Mouse (Mus musculus) mesoderm, embryonic 11.5 days (tissue): ENCODE results near the gene Sept9.

Experiments
- DNase-seq: peaks from one replicate; pipeline ENCODE4 v3.0.0-alpha.2; 2012; ENCODE audit warnings: low read depth, low spot score

The Sept9 gene

DNA sequence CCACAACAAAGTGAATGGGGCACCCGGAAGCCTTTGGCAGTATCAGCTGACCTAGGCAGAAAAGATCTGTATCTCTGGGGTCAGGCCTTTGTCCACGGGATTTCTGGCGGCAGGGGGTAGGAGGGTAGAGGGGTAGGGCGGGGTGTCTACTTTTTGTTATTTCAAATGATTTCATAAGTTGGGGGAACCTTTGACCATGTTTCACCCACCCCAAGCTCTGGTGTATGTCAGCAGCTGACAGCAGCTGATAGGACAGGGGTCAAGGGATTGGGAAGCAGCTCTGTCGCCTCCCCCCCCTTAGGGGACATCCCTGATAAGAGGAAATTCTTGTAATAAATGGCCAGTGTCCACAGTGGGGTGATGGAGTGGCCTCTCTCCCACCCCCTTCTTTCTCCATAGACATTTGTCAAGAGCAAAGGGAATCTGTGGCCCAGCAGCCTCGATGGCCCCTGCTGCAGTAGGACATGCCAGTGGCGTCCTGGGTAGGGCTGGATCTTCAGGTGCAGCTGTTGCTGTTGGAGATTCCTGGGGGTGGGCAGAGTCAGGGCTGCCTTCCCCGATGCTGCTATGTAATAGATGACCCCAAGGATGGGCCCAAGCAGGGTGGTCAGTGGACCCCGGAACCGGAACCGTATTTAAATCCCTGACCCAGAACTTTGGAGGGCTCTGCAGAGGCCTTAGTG lies 145.0 kb downstream of the Sept9 start:
- no peak for DNase-seq

DNA sequence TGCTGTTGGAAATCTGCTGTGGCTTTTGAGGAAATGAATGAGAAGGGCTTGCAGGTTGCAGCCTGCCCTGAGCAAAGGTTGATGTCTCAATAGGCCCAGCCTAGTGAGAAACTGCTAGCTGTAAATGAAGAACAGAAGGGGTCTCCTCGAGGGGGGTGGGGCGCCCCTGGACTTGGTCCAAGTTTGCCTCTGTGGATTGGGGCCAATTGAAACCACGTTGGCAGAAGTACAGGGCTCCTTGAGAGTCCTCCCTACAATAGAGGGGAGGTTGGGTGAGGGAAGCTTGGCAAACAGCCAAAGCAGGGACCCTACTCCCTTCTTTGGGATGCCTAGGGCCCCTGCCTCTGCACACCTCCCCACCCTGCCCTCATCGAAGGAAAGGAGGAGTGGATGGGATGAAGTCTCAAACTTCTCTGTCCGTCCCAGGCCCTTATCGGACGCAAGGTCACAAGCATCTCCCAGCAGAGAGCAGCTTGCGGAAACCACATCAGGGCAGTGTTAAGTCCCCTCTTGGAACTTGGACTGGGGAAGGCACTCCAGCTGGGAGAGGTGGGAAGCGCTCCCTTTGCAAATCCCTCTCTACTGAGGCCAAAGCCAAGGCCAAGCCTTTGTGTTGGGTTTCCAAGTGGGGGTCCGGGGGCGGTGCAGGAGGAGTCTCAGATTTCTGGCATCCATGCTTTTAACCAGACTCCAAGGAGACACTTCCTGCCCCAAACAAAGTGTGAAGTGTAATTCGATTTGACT lies 145.7 kb downstream of the Sept9 start:
- DNase-seq = no peak

- no peak for DNase-seq
These were observed 147.8 kb downstream of the Sept9 start for GRCm38 (mm10) chr11:117347256-117347655.

GRCm38 (mm10) chr11:117348429-117349103 lies 149.1 kb downstream of the Sept9 start:
- no peak for DNase-seq

DNA sequence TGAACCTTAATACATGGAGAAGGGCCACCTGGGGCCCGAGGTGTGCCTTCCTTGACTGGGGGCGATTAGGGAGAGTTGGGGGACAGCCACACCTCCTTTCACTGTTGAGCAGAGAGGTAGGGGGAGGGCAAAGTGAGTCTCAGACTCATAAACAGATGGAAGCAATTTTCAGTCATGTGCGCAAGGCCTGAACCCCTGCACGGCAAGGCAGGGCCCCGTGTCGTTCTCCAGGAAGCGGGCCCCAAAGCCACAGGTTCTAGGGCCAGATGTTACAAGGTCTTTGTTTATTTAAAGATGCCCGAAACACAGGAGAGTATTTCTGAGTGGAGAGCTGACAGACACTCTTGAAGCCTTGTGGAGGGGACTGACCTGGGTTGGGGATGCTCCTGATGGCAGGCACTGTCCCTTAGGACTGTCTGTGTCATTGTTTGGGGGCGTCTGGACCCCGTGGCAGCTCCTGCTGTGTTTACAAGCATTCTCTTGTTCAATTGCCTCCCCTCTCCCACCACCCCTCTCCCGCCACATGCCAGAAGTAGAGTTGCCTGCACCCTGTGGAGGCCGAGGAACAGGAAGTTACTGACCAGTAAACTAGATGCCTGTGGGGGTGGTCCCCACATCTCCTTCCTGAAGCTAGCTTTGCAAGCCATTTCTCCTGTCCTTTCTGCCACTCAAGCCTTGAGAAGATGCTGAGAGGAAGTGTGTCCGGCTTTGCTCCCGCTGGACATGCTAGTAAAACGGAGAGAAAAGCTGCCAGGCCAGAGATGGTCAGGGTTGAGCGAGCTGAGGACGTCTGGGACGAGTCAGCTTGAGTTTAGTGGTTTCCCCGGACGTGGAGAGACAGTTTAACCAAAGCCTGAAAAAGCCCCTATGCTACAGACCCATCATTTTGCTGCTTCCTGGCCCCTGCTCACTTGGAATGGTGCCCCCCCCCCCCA lies 150.2 kb downstream of the Sept9 start:
- DNase-seq = peak; percentile 44

GRCm38 (mm10) chr11:117350462-117351222 lies 151.2 kb downstream of the Sept9 start:
- no peak for DNase-seq

GRCm38 (mm10) chr11:117353126-117353525 lies 153.7 kb downstream of the Sept9 start:
- DNase-seq = no peak

DNA sequence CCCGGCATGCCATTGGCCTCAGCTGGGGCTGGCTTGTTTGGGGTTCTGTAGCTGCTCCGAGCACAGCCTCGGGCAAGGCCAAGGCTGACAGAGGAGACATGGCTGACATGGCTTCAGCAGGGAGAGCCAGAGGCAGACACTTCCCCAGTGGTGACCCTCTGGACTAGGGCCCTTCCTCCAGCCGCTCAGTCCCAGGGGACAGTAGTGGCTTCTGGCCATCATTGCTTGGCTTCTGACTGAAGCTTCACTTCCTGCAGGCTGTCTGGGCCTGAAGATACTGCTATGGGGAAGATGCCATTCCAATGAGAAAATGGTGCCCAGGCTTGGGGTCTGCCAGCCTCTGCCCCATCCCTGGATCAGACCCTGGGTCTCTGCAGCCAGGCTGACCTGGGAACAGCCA lies 154.6 kb downstream of the Sept9 start:
- no peak for DNase-seq

DNA sequence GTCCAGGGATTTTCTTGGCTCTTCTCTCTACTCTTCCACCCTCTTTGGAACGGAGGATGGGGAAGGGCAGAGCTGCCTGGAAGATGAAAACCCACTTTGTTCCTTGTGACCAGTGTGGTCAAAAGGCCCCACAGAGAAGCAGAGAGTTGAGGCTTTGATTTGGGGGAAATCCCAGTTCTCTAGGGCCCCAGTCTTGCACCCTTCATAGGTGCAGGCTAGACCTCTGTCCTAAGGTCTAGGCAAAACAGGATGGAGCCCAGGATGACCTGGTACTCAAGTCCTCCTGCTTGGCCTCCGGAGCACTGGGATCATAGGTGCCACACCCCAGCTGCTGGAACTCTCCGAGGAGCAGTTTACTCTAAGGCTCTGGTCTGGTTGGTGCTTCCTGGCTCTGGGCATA lies 157.5 kb downstream of the Sept9 start:
- DNase-seq = no peak

DNA sequence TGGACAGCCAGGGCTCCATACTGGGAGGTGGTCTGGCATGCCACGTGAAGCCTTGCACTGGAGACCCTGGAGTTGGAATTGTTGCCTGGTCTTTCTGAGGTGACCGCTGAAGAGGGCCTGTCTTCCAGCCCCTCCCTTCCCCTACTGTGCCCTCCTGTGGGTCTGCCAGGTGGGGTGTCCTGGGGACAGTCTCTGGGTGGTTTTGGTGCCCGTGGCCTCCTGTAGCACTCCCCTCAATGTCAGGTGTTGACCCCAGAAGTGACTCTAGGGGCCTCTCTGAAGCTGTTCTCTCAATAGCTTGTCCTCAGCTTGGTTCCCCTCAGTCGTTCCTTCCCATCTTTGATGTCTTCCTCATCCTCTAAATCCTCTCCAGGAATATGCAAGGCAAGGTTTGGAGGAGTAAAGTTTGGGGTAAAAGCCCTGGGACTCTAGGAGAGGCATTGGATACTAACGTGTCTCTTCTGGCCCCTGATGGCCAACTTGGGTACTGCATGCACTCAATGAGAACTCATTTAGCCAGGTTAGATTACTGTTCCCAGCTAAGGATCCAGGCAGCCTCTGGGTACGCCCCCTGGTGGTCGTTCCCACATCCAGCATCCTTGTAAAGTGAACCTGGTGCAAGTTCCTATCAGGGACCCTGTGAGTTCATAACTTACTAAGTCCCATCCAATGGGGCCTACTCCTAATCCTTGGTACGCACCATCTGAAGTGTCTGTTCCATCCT lies 158.6 kb downstream of the Sept9 start:
- peak; percentile 97 for DNase-seq

DNA sequence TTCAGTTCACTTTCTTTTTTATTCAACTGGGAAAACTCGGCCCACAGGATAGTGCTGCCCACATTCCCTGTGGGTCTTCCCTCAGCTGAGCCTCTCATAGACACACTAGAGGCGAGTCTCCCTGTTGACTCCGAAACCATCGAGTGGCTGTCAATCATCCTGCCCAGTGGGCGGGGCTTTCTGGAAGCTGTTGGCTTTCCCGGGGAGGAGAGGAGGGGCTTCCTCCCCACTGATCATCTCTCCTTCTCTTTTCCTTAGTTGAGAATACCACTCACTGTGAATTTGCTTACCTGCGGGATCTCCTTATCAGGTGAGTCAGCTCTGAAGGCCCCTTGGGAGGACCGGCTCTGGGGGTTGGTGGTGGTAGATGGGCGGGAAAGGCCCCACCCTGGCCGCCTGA lies 159.7 kb downstream of the Sept9 start:
- no peak for DNase-seq

- DNase-seq = peak; percentile 75
These were observed 160.4 kb downstream of the Sept9 start for GRCm38 (mm10) chr11:117359870-117360269.

GRCm38 (mm10) chr11:117360561-117360960 lies 161.1 kb downstream of the Sept9 start:
- DNase-seq = no peak

DNA sequence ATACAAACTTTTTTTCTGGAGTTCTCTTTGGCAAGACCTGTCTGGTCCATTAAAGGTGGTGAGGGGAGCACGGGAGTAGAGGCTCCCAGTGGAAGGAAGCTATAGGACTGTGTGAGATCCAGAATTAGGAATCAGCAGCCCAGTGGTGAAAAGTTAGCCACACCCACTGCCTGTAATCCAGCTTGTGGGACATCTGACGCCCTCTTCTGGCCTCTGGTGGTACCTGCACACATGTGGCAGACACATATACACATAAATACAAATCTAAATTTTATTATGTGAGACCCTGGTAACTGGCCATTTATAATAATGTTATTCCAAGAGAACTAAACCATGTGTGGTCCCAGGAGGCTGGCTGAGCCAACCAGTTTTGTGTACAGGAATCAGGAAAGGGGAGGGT lies 162.8 kb downstream of the Sept9 start:
- DNase-seq = no peak

- no peak for DNase-seq
These were observed 164.5 kb downstream of the Sept9 start for GRCm38 (mm10) chr11:117363918-117364317.

DNA sequence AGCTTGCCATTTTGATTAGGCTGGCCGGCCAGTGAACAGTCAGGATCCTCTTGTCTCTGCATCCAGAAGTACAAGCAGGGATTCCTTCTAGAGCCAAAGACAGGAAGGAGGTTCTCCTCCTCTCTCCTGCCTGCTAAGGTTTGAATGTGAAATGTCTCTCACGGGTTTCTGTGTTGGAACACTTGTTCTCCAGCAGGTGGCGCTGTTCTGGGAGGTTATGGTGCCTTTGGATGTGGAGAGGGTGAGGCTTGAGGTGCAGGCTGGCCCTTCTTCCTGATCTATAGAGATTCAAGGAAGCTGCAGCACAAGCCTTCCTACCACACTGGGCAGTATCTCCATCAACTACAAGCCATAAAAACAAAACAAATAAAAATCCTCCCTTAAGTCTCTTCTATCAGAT lies 167.0 kb downstream of the Sept9 start:
- peak; percentile 68 for DNase-seq

DNA sequence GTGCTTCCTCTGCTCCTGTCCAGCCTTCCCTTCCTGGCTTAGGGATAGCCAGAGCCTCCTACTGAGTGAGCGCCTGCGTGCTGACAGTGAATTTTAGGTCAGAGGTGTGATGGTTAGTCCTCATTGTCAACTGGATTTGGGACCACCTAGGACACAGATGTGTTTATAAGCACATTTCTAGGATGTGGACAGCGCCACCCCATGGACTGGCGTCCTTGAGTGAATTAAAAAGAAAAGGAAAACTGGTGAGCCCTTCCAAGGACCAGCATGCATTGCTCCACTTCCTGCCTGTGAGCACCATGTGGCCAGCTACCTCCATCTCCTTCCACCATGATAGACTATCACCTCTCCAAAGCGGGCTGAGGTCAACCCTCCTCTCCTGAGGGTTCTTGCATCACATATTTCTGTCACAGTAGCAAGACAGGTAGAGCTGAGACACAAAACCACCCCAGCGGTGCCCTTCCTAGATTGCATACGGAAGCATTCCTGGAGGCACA lies 167.4 kb downstream of the Sept9 start:
- DNase-seq = no peak

DNA sequence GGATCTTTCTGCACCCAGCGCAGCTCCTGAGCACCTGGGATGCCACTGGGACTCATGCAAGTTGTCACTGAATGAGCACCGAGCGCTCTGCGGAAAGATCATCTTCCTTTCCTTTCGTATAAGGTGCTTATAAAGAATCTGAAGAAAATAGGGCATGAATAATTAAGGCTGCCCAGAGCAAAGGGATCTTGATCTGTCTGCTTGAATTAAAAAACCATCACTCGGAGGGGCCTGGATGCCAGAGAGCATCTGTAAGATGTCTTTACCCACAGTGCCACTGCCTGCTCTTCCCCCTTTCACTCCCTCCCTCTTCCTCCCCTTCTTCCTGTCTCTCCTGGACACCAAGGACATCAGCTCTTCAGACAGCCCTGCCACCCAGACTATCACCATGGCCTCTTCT lies 168.5 kb downstream of the Sept9 start:
- DNase-seq = no peak

- no peak for DNase-seq
These were observed 169.9 kb downstream of the Sept9 start for GRCm38 (mm10) chr11:117369347-117369746.

DNA sequence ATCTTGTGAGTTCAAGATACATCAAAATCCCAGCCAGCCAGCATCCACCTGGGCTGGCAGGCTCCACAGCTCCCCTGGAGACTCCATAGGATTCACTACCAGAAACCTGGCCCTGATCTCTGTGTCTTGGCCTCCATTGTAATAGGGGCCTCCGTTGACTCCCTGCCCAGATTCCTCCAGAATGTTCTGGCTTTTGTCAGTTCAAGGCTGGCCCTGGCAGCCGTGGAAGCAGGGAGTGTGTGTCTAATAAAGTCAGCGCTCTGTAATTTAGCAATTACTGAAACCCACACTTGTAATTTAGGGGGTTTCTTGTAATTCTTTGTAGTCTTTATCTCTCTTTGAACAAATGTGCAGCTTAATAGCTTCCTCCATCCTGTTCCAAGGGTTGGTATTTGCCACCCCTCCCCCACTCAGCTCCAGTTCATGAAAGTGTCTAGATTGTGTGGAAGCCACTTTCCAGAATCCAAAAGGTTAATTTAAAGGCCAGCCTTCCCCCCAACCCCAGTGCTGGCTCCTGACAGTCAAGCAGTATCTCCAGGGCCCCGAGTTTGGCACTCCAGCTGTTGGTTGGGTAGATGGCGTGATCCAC lies 170.9 kb downstream of the Sept9 start:
- DNase-seq = no peak
